Mouse (Mus musculus) heart, adult 8-10 months (tissue): ENCODE measurements around the gene Hic2. TPM values are rescaled to one million over a fixed set of nuclear protein-coding genes. Genes with fewer than 3 reads are reported as not detected.

ENCODE experiments used
- DNase-seq: peaks from one replicate; pipeline ENCODE4 v3.0.0; 2022; ENCODE audit warnings: low spot score
- total RNA-seq, 4 experiments: library from RNA; stranded (reverse); gene quantifications; 2 replicates each; pipeline ENCODE4 v1.2.4; 2022

Hic2 gene
- total RNA-seq, 4 experiments from 2014 or later, result 1.4 to 2.2 (median 1.9) TPM

DNA sequence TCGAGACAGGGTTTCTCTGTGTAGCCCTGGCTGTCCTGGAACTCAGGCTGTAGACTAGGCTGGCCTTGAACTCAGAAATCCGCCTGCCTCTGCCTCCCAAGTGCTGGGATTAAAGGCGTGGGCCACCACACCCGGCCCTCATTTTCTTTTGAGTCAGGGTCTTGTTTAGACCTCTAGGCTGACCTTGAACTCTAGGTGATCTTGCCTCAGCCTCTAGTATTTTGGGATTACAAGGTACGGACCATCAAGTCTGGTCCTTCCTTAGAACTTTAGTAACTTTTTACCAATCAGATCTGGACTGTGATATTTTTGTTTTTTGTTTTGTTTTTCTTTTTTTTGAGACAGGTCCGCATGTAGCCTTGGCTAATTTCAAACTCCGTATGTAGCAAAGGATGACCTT, 42.3 kb downstream of the Hic2 start, which contains the start of gene Tmem191c:
TSS of gene Tmem191c (plus strand) at position 357 of the 400 bp plus-strand sequence.
- no peak for DNase-seq

DNA sequence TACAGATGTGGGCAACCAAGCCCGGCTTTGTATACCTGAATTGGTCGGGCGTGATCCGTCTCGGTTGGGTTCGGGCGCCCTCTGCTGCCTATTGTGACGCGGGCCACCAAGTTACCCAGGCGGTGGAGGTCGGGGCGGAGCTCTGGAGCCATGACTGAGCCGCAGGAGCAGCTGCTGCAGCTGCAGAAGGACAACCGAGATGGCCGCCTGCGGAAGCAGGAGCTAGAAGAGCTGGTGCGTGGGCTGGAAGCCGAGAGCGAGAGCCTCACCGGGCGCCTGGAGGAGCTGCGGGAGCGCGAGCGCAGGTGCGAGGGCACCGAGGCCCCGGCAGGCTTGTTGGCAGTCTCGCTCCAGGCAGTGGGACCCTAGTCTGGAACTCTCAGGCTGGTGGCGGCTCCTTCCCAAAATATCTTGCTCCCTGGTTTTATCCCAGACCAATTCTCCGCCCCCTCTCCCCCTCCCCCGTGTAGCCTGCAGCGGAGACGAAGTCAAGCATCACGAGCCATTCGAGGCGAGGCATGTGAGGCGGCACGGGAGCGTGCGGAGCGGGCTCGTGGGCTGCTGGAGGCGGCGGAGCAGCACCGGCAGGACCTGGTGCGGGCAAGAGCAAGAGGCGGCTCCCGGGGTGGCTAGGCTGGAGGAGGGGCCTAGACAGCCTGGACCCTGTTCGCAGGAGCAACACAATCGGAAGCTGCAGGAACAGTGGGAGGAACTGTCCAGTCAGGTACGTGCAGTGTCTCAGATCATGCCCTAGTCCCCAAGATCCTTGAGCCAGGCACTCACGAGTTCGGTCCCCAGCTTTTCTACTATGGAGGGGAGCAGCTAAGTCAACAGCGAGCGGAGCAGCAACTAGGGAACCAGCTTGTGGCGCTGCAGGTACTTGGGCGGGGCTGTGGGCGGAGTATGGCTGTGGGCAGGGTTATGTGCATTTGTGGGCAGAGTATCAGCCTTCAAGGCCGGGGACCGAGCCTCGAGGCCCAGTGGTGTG, 43.1 kb downstream of the Hic2 start:
- peak; percentile 93 for DNase-seq

DNA sequence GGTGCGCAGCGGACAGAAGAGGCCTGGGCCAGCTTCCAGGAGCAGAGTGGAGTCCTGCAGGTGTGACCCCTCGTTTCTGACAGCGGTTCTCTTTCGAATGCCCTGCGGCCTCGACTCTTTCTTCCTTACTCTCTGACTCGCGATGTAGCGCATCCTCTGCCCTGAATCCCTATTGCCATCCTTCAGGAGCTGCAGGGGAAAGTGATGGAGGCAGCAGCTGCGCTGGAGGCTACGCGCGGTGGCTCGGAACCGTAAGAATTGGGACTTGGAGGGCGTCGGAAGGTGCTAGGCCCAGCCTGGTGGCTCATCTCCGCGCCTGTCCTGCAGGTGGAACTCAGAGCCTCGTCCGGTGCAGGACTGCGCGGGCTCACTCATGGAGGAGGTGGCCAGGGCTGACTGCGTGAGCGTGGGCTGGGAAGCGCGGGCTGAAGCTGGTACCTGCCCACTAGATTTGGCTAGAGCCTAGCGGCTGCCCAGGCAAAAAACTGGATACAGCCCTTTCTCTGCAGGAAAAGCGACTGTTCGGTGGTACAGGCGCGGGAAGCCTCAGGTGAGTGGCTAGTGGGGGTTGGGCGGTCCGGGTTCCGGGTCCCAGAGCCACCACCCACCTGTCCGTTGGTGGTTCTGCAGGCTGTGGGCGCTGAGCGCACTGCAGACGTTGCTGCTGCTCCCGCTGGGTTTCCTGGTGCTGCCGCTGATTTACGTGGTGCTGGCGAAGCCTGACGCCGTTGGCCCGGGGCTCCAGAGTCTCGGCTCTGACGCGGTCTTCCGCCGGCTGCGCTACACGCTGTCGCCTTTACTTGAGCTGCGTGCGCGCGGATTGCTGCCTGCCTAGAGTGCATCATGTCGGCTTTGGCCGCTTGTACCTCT, 44.2 kb downstream of the Hic2 start:
- DNase-seq, result no peak

DNA sequence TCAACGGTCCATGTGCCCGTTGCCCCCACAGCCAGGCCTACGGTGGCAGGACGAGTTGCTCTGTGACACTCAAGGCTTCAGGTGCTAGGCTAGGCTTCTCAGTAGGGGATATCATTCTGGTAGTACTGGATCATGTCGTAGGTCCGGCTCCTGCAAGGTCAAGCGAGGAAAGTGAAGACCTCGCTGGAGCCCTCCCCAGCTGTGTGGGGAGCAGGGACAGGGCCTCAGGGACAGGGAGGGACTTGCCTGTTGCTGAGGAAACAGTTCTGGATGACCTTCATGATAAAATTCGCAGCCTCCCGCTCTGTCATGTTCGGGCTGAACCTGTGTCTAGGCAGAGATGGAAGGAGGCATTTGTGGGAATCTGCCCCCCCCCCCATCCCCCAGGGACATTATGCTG, 47.1 kb downstream of the Hic2 start:
- no peak for DNase-seq

DNA sequence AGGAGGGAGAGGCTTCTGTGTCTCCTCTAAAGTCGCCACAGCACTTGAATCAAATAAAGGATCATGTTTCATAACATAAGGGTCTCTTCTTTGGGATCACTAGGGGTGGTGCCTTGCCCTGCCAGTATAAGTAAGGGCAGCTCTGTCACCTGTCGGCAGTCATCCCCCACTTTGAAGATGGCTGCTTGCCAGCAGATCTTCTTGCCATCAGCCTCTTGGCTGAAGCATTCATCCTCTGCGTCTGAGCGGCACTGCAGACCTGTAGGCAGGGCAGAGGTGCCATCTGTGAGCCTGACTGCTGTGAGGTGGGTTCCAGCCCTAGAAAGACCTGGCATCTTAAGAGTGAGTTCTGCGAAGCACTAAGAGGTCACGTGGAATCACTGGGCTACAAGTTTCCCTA, 49.8 kb downstream of the Hic2 start:
- no peak for DNase-seq

DNA sequence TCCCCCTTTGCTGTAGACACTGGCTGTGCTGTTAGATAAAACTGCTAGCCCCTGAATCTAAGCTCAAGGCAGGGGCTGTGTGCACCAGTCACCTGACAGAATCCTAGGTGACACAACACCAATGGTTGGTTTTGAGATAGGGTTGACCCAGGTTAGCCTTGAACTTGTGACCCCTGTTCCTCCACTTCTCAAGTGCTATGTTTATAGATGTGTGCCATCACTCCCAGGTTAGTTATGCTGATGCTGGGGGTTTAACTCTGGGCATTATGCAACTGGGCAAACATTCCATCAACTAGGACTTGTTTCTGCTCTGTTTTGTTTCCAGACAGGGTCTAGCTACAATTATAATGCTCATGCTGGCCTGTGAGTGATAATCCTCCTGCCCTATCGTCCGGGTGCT, 53.7 kb downstream of the Hic2 start:
- no peak for DNase-seq

DNA sequence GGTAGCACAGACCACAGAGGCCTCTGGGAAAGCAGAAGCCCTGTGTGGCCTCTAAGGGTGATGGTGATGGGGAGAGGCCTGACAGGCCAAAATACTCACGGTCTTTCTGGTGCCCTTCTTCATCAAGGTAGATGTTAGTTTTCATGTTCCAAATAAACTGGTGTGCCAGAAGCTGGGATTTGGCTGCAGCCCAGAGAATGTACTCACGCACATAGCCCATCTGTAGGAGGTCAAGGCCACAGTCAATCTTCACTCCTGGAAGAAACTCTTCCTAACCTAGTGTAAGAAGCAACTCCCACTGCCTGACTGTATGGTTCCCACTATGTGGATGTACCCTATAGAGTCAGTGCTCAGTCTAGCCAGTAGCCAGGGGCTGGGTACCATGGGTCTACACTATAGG, 57.6 kb downstream of the Hic2 start:
- no peak for DNase-seq

DNA sequence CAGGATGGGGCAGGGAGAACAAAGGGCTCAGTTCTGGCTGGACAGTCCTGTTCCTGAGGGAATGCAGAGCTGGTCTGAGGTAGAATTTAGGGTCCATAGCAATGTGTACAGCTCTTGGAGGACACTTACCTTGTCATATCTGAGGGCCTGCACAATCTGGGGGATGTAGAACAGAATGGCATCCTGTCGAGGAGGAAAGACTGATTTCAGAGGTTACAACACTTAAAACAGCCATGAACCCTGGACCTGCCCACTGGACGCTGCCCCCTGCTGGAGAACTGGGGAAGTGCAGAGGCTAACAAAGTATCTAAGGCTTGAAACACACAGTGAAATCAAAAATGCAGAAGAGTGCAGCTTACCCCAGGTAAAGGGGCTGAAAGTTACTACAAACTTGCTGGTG, 59.4 kb downstream of the Hic2 start:
- DNase-seq, result peak; percentile 52

DNA sequence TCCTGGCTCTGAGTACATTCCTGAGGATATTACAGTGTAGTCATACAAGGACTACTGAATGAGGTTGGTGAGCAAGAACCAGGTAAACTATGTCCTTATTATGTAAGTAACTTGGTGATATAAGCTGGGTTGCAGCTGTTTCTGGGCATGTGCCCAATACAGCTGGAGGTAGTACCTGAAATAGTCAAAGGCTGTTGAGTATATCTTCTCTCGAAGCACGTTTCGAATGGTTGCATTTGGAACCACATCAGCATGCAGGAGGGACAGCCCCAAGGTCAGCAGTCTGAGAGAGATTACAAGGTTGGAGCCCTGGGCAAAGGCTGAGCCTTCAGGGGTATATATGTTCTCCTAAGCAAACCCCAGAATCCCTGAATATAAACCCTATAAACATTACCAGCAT, 67.4 kb downstream of the Hic2 start:
- no peak for DNase-seq

DNA sequence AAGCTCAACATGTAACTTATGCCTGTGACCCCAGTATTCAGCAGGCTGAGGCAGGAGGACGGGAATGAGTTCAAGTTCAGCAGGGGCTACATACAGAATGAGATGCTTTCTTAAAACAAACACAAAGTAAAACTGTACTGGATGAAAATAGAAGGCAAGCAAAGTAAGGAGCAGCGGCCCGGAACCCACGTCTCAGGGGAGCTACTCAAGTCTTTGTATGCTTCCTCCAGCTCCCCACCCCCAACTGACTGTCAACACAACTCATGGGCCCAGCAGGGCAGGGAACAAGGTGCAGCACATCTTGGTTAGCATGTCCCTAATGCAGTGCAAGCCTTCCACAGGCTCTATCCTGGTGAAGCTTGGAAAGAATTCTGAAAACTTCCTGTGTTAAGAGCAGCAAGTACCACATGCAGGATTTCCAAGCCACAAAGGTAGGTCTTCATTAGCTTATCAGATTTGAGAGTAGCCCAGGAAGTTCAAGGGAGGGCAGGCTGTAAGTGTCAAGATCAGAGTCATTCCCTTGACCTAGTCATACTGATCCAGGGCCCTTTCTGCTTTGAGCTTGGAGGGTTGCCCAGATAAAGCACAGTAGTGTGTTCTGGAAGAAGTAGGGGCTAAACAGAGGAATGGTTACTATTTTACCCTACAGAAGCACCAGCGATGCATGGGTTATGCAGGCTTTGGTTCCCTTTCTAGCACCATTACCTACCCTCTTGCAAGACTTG, 70.3 kb downstream of the Hic2 start:
- DNase-seq, result no peak

DNA sequence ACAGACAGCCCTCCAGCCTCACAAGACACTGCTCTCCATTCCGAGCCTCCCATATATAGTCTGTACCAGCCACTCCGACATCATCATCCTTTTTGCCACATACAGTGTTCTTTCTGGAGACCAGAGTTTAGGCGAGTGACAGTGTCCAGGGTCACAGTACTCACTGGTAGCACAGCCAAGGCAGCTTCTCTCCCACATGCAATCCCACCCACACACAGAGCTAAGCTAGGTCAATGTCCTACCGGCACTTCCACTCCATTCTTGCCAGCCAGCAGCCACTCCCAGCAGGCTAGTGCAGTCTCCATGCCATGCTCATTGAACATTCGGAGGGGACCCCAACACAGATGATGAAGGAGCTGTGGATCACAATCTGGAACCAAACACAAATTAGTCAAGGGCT, 74.1 kb downstream of the Hic2 start:
- no peak for DNase-seq

DNA sequence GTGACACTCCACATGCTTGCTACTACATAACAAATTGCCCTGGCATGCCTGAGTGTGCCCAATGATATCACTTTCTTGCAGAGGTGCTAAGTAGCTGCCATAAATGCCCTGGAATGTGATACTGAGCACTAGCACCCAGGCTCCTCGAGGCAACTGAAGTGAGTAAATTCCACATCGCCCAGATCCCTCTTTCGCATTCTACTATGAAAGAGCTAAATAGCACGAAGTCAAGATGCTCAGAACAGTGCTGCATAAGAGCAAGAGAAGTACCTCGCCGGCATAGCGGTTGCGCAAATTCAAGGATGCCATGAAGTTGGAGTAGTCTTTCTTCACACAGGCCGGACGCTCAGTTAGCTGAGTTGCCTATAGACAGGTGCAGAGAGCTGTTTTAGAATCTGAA, 75.7 kb downstream of the Hic2 start:
- no peak for DNase-seq

DNA sequence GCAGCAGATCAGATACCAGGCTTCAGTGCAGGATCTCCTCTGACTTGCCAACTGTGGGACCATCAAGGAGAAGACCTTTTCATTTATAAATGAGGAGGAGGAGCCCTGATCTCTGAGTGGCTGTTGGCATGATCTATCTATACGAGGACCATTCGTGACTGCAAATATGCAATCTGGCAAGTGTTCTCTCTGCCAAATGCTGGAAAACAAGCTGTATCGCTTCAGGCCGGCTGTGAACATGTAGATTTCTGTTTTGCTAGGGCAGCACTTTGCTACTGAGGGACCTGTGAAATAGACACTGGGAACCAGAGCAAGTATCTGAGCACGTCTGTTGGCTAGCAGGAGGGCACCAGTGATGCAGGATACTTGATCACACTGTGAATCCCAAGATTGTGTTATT, 79.2 kb downstream of the Hic2 start:
- no peak for DNase-seq

Other genes with a start within 250 kb of the Hic2 start
- 1 to 10 TPM; 1.7 to 3.1 (median 2.1) TPM for gene Ypel1, start 163.9 kb upstream of the Hic2 start, total RNA-seq
- 10 to 100 TPM; 36.2 to 39.6 (median 38.1) TPM for gene Ppil2, start 122.3 kb upstream of the Hic2 start, total RNA-seq
- not detected for gene 2610318N02Rik, start 108.4 kb upstream of the Hic2 start, total RNA-seq
- 10 to 100 TPM; 11.8 to 26.0 (median 12.9) TPM for gene Sdf2l1, start 101.2 kb upstream of the Hic2 start, total RNA-seq
- 1 to 10 TPM; 1.8 to 2.6 (median 2.3) TPM for gene Ydjc, start 89.0 kb upstream of the Hic2 start, total RNA-seq
- under 1 TPM in 2 of 4 experiments, not detected in 2; 0.31 to 0.33 TPM for gene Ccdc116, start 86.3 kb upstream of the Hic2 start, total RNA-seq
- gene Ube2l3, start 30.9 kb upstream of the Hic2 start, total RNA-seq, result 100 to 1,000 TPM; 107 to 119 (median 114) TPM
- under 1 TPM in 3 of 4 experiments, not detected in 1; 0.14 to 0.44 (median 0.22) TPM for gene Rimbp3, start 25.0 kb upstream of the Hic2 start, total RNA-seq
- gene Tmem191c, start 42.5 kb downstream of the Hic2 start, total RNA-seq, result 1 to 10 TPM; 1.2 to 2.7 (median 1.7) TPM
- gene Serpind1, start 97.8 kb downstream of the Hic2 start, total RNA-seq, result 1 to 10 TPM; 1.0 to 2.1 (median 1.5) TPM
- 10 to 100 TPM; 16.1 to 18.4 (median 16.9) TPM for gene Snap29, start 172.4 kb downstream of the Hic2 start, total RNA-seq
- 10 to 100 TPM; 54.5 to 60.8 (median 58.6) TPM for gene Pi4ka, start 172.7 kb downstream of the Hic2 start, total RNA-seq
- 10 to 100 TPM; 22.8 to 29.8 (median 28.1) TPM for gene Crkl, start 218.4 kb downstream of the Hic2 start, total RNA-seq